Mouse (Mus musculus) stomach, postnatal 0 days (tissue): ENCODE data around the gene Slc25a36. TPM values are rescaled to one million over a fixed set of nuclear protein-coding genes. Genes with fewer than 3 reads are reported as not detected.

Source experiments
- ATAC-seq: fragments of 200-750 bp; cut with Nextera tagmentation; 2 replicates; pipeline ENCODE4 v1.8.0; 2017; ENCODE audit not compliant: low FRiP score, low TSS enrichment
- DNase-seq: peaks from one replicate; pipeline ENCODE4 v3.0.0-alpha.2; 2016; ENCODE audit warnings: low spot score
- H3K27ac ChIP-seq: fragments of 300-500 bp; sonication (generic); replicated peaks from 2 replicates; pipeline ENCODE4 v1.5.1; 2014; ENCODE audit warnings: mild to moderate bottlenecking, control low read depth
- H3K27me3 ChIP-seq: fragments of 300-500 bp; sonication (generic); 2 replicates; pipeline ENCODE4 v1.6.1; 2014; ENCODE audit warnings: low read length; ENCODE audit not compliant: control insufficient read depth, insufficient read depth
- H3K36me3 ChIP-seq: fragments of 300-500 bp; sonication (generic); 2 replicates; pipeline ENCODE4 v1.6.1; 2014; ENCODE audit warnings: low read length, mixed read lengths; ENCODE audit not compliant: control insufficient read depth, insufficient read depth
- H3K4me1 ChIP-seq: fragments of 300-500 bp; sonication (generic); replicated peaks from 2 replicates; pipeline ENCODE4 v1.6.1; 2014; ENCODE audit warnings: antibody characterized with exemption; ENCODE audit not compliant: control insufficient read depth, insufficient read depth
- H3K4me2 ChIP-seq: fragments of 300-500 bp; sonication (generic); replicated peaks from 2 replicates; pipeline ENCODE4 v1.6.1; 2014; ENCODE audit warnings: low read depth, mild to moderate bottlenecking, control low read depth, moderate library complexity
- H3K4me3 ChIP-seq: fragments of 300-500 bp; sonication (generic); 2 replicates; pipeline ENCODE4 v1.5.1; 2014; ENCODE audit warnings: low read depth, low read length, control low read depth
- H3K9ac ChIP-seq: fragments of 300-500 bp; sonication (generic); 2 replicates; pipeline ENCODE4 v1.6.1; 2014; ENCODE audit warnings: mild to moderate bottlenecking, low read length, control low read depth, mixed read lengths
- H3K9me3 ChIP-seq: fragments of 300-500 bp; sonication (generic); 2 replicates; pipeline ENCODE4 v1.6.1; 2016; ENCODE audit warnings: low read length; ENCODE audit not compliant: control insufficient read depth
- CTCF ChIP-seq: IDR thresholded peaks from 2 replicates; pipeline ENCODE4 v1.5.1; 2016; ENCODE audit warnings: antibody characterized with exemption, low read depth, mild to moderate bottlenecking, moderate library complexity
- EP300 ChIP-seq: optimal IDR thresholded peaks from 2 replicates; pipeline ENCODE3; 2016; ENCODE audit warnings: antibody characterized with exemption
- WGBS: fragments of 180-500 bp; shearing (Covaris S2); extraction: QIAGEN DNeasy Blood & Tissue Kit; methylation state at CpG from one replicate; pipeline ENCODE4 v1.1.7; 2014; 5-methylcytosine and 5-hydroxymethylcytosine counted together
- polyA plus RNA-seq: library from polyadenylated mRNA; unstranded; fragments of >200 nt; fragmentation: Nextera tagmentation; extraction: Ambion mirVana; gene quantifications from 2 replicates; pipeline ENCODE4 v1.2.1, GENCODE M21; 2015

The Slc25a36 gene
- polyA plus RNA-seq, 1 experiment from 2014 or later: 26.3 TPM

DNA sequence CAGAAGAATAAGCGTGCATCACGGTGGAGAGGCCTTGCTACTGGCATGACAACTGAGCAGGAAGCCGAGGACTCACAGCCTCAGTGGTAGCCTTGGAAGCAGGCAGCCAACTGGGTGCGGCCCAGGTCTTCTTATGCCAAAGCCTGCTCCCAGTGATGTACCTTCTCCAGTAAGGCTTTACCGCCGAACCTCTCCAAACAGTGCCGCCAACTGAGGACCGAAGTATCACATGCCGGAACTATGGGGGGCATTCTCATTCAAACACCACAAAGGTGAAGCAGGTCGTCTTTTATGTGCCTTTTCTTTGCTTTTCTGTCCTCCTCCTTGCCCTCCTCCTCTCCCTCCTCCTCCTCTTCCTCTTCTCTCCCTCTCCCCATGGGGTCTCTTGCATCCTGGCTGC lies 3.3 kb upstream of the Slc25a36 start:
- Histone ChIP-seq H3K36me3 (no peaks in the 10 kb centered on the region), H3K27ac (no peak overlapping the region), H3K4me2 (no peak overlapping the region), H3K9ac (no peak overlapping the region), H3K9me3 (no peaks in the 10 kb centered on the region), H3K27me3 (no peaks in the 10 kb centered on the region), H3K4me3 (no peak overlapping the region), H3K4me1 (0 out of 2 replicates have a peak, but pooled peaks cover under 1% of the 10 kb centered on the region)
- TF ChIP-seq CTCF (no peak), EP300 (no peak)
- no peak for ATAC-seq
- no peak for DNase-seq
- WGBS: 85% methylated on average over 10 of the region's 10 CpGs

DNA sequence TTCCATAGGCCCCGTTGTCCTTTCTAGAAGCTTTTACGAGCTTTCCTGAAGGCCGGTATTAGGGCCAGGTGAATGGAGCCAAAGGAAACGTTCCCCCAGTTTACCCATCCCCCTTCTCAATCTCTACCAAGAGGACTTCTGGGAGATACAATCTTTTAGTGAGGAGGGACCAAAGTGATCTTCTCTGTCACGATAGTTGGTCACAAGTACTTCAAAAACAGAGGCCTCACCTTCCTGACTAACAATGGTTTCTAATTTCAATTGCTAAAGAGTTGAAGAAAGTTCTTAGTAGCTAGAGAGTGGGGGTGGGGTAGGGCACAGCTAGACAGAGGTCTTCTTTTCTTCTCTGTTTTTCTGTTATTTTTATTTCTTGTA lies 2.6 kb upstream of the Slc25a36 start:
- Histone ChIP-seq H3K9ac (no peak overlapping the region), H3K4me3 (no peak overlapping the region), H3K27ac (no peak overlapping the region), H3K4me2 (no peak overlapping the region), H3K9me3 (no peaks in the 10 kb centered on the region), H3K36me3 (no peaks in the 10 kb centered on the region), H3K4me1 (peaks cover 6% of the 10 kb centered on the region; the same call in 1 of the 2 replicates), H3K27me3 (no peaks in the 10 kb centered on the region)
- TF ChIP-seq CTCF (no peak), EP300 (no peak)
- DNase-seq (no peak), ATAC-seq (no peak)
- WGBS: 41% methylated on average over 5 of the region's 5 CpGs

DNA sequence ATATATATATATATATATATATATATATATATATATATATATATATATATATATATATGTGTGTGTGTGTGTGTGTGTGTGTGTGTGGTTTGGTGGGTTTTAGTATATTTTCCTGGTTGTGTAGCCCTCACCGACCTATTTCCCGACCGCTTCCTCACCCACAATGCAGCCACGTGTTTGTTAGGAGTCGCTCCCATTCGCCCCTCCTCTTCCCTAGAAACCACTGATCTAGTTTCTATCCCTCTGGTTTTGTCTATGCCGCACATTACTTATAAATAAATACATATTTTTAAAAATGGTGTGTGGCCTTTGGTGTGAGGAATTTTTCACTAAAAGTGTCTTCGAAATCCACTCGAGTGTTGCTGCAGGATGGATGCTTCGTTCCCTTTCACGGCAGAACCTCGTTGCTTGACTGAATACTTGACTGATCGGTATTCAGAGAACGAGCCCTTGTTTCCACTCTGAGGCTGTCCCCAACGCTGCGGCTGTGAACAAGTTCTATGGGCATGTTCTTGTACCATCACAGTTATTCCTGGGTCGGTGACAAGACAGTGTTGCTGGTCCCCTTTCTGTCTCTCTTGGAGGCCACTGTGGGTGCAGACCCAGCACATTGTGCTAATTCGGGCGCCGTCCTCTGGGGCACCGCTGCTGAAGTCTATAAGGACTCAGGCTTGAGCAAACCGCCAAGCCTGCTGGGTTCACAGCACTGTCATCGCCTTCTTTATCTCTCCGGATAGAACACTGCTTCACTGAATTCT lies 2.0 kb upstream of the Slc25a36 start:
- DNase-seq: no peak
- WGBS: 72% methylated on average over 24 of the region's 24 CpGs

DNA sequence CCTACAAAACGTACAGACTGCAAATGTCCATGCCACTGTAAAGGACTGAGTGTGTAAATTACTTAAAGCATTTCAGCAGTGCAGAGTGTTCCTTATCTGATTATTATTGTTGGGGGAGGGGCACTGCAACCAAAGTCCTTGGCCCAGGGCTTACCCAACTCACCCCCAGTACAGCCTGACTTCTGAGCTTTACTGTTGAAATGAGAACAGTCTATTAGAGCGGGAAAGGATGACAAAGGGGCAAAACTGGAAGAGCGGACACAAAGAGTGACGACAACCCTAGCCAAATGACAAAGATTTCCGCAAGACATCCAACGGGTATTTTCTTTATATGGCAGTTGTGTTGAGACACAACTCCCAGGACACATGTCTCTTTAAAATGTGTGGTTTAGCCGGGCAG lies 1.3 kb upstream of the Slc25a36 start:
- peaks cover 6% of the 10 kb centered on the region; the same call in 1 of the 2 replicates for H3K4me1 ChIP-seq
- no peak for ATAC-seq
- no peaks in the 10 kb centered on the region for H3K36me3 ChIP-seq
- no peak for DNase-seq
- H3K27me3 ChIP-seq: no peaks in the 10 kb centered on the region
- no peak overlapping the region for H3K4me3 ChIP-seq
- TF ChIP-seq CTCF (no peak), EP300 (no peak)
- WGBS: 77% methylated on average over 7 of the region's 7 CpGs
- H3K9ac ChIP-seq: no peak overlapping the region
- H3K9me3 ChIP-seq: no peaks in the 10 kb centered on the region
- no peak overlapping the region for H3K27ac ChIP-seq
- H3K4me2 ChIP-seq: no peak overlapping the region

More for the DNA sequence above, 2.0 kb upstream of the Slc25a36 start:
- no peak overlapping the region for H3K9ac ChIP-seq
- TF ChIP-seq EP300 (no peak), CTCF (no peak)
- peaks cover 6% of the 10 kb centered on the region; the same call in 1 of the 2 replicates for H3K4me1 ChIP-seq
- H3K4me2 ChIP-seq: no peak overlapping the region
- ATAC-seq: no peak
- no peak overlapping the region for H3K4me3 ChIP-seq
- no peak overlapping the region for H3K27ac ChIP-seq
- H3K27me3 ChIP-seq: no peaks in the 10 kb centered on the region
- no peaks in the 10 kb centered on the region for H3K36me3 ChIP-seq
- H3K9me3 ChIP-seq: no peaks in the 10 kb centered on the region

DNA sequence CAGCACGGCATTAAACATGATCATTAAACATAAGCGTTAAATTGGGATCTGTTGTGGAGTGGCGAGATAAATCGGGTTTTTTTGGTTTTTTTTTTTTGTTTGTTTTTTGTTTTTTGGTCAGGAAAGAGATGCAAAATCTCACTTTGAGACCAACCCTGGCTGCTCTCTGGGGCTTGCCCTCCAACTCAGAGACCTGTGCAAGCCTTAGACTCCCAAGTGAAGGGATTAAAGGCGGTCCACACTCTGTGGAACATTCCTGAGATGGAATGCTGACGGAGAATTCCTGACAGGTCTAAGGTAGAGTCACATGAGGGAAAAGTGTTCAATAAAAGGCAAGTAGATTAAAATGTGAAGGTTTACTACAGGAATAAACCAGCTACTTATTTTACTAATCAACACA lies 549 bp upstream of the Slc25a36 start:
- Histone ChIP-seq H3K4me1 (peaks cover 6% of the 10 kb centered on the region; the same call in 1 of the 2 replicates), H3K9ac (peak overlapping the region; percentile 69), H3K9me3 (no peaks in the 10 kb centered on the region), H3K36me3 (no peaks in the 10 kb centered on the region), H3K4me2 (peak overlapping the region; percentile 67), H3K4me3 (peak overlapping the region; percentile 90), H3K27ac (peak overlapping the region; percentile 73), H3K27me3 (no peaks in the 10 kb centered on the region)
- WGBS: 6% methylated on average over 6 of the region's 6 CpGs
- no peak for ATAC-seq
- TF ChIP-seq CTCF (no peak), EP300 (no peak)
- no peak for DNase-seq

DNA sequence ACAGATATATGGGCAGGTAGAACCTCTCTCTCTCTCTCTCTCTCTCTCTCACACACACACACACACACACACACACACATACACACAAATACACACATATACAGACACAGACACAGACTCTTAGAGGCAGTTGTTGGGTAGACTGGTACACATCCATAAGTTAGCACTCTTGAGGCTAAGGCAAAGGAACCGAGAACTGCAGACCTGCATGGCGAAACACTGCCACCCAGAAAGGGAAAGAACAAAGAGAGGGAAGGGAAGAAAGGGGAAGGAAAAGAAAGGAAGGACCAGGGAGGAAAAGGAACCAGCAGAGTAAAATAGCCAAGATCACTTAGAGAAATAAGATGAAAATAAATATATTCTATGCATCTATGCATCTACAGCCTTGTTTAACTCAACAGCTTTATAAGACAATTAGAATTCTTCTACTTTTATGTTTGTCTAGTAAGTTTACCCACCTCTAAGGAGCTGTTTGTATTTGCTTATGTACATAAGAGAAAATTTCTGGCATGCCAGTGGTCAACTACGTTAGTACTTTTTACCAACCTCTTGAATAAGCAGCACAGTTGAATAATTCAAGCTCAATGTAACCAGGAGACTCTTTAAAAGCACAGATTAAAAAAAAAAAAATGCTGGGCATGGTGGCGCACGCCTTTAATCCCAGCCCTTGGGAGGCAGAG lies 4.3 kb downstream of the Slc25a36 start:
- H3K9ac ChIP-seq: no peak overlapping the region
- H3K4me2 ChIP-seq: no peak overlapping the region
- H3K27ac ChIP-seq: no peak overlapping the region
- no peak overlapping the region for H3K4me3 ChIP-seq
- H3K36me3 ChIP-seq: no peaks in the 10 kb centered on the region
- peaks cover 6% of the 10 kb centered on the region; the same call in 1 of the 2 replicates for H3K4me1 ChIP-seq
- H3K27me3 ChIP-seq: no peaks in the 10 kb centered on the region
- no peak for TF ChIP-seq EP300
- TF ChIP-seq CTCF: no peak
- DNase-seq (no peak), ATAC-seq (no peak)
- WGBS: 85% methylated on average over 5 of the region's 5 CpGs
- no peaks in the 10 kb centered on the region for H3K9me3 ChIP-seq
